Comparison of ENCODE assay signal across 1 mouse cellular context in the genomic region with DNA sequence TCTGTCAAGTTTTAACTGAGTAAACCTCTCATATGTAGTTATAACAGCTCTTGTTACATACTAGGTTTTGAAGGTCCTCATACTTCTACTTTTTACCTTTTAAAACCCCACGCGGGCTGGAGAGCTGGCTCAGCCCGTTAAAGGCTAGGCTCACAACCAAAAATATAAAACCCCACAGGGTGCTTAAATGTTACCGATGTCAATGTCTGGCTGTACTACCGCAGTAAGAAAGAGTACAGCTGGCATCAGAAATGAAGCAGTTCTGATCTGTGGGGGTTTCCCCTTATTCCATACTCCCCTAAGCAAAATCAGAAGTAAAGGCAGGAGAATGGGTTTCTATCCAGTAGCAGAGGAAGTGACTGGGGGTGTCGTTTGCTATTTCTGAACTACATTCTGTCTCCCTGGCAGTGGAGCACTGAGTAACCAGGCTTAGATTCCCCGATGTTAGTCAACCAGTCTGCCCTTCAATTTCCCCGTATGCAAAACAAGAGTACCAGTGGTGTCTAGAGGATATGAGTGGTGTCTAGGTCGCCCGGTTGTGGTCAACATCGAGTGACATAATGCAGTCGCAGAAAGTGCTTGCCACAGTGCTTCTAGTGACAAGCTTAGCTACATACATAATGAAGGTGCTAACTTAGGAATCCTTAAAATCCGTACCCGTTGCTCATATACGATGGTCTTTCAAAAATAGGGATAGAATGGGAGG.
TF ChIP-seq lines count a peak whose summit lies in the region.

No protein-coding gene starts in this region.

TF ChIP-seq in CH12.LX, 34 proteins besides CTCF, POLR2A, EP300 and RAD21 (continued from another document):
- TF ChIP-seq NRF1 (IDR thresholded peaks at IDR 0.05; ENCODE audit: low read depth, low read length) (no peak), E2F4 (IDR thresholded peaks at IDR 0.05; ENCODE audit: insufficient replicate concordance, low read depth, low read length) (0 out of 2 replicates have a peak, but pooled peaks have one; percentile 53), UBTF (IDR thresholded peaks at IDR 0.05; ENCODE audit: low read depth, low read length) (no peak; the same call in 1 of the 2 replicates), USF2 (conservative IDR thresholded peaks at IDR 0.05; ENCODE audit: low read depth, low read length) (no peak), HCFC1 (IDR thresholded peaks at IDR 0.05; ENCODE audit: low read depth, low read length) (no peak; the same call in none of the 2 replicates), ZNF384 (IDR thresholded peaks at IDR 0.05; ENCODE audit: low read depth, low read length) (peak; percentile 37; the same call in 1 of the 2 replicates), ETS1 (conservative IDR thresholded peaks at IDR 0.05; ENCODE audit: low read depth, low read length) (peak; percentile 97), TBP (conservative IDR thresholded peaks at IDR 0.05; ENCODE audit: low read depth, low read length) (peak; percentile 85), MAX (IDR thresholded peaks at IDR 0.05; ENCODE audit: low read length) (peak; percentile 46; the same call in 1 of the 2 replicates), JUN (IDR thresholded peaks at IDR 0.05; ENCODE audit: insufficient read depth, low read depth, low read length) (peak; percentile 86), USF1 (IDR thresholded peaks at IDR 0.05; ENCODE audit: low read depth, low read length) (no peak), RCOR1 (conservative IDR thresholded peaks at IDR 0.05; ENCODE audit: low read depth, low read length) (peak; percentile 97), BHLHE40 (IDR thresholded peaks at IDR 0.05; ENCODE audit: low read depth, low read length) (peak; percentile 91), MEF2A (IDR thresholded peaks at IDR 0.05; ENCODE audit: borderline replicate concordance, low read depth, low read length) (peak; percentile 99)
